Mouse (Mus musculus): ENCODE results near the gene Hdac7. TPM values are rescaled to one million over a fixed set of nuclear protein-coding genes. Genes with fewer than 3 reads are reported as not detected.
A peak's percentile ranks its signal among the peaks of the same experiment; 100 is the strongest.

Gene Hdac7
- polyA plus RNA-seq, 1 experiment from 2014 or later = 33.0 TPM

DNA sequence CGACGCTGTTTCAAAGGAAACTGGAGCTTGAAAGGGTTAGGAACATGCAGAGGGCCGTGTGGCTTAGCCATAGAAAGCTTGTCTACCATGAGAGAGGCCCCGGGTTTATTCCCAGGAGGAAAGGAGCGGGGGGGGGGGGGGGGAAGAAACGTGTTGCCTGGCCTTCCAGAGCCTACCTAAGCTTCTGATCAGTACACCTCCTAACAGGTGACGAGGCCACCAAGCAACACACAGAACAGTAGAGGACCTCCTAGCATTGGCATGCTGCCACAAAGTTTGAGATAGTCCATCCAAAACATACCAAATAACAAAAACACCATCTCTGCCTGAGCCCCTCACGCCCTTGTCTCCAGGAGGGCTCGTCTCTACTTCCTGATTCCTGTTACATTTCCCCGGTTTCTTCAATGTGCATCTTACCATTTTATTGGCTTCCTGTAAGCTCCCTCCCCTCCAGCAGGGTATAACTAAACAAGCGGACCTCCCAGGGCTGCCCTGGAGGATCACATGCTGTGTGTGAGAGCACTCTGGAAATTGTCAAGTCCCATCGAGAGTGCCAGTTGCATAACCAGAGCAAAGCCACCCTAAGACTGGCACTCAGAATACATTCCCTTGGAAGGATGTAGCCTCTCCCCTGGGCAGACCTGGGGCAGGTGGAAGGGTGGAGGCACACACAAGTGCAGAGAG lies 21.6 kb downstream of the Hdac7 start:
- H3K36me3 ChIP-seq (ENCODE audit: control insufficient read depth, insufficient read depth, low read length) = no peaks in the 10 kb centered on the region
- no peaks in the 10 kb centered on the region for H3K9me3 ChIP-seq (ENCODE audit: control insufficient read depth, low read depth, low read length)
- no peak overlapping the region for H3K4me3 ChIP-seq (ENCODE audit: low read depth, low read length)
- no peak overlapping the region for H3K4me2 ChIP-seq (replicated peaks; ENCODE audit: low read depth, low read length)
- H3K27me3 ChIP-seq (ENCODE audit: control insufficient read depth, insufficient read depth, low read length) = no peaks in the 10 kb centered on the region
- H3K9ac ChIP-seq (replicated peaks; ENCODE audit: low read depth, low read length) = no peak overlapping the region
- H3K27ac ChIP-seq (ENCODE audit: low read length) = no peak overlapping the region
- ATAC-seq (ENCODE audit: insufficient number of reproducible peaks, insufficient read depth, low FRiP score, low read depth) = no peak
- 40% methylated on average over 11 of the region's 12 CpGs for WGBS
- H3K4me1 ChIP-seq (ENCODE audit: control insufficient read depth, insufficient read depth, low read length) = peaks cover 55% of the 10 kb centered on the region

GRCm38 (mm10) chr15:97821983-97822363 lies 22.3 kb downstream of the Hdac7 start:
- H3K27ac ChIP-seq (ENCODE audit: low read length) = peak overlapping the region; percentile 61; the same call in 1 of the 2 replicates
- H3K9me3 ChIP-seq (ENCODE audit: control insufficient read depth, low read depth, low read length) = no peaks in the 10 kb centered on the region
- 57% methylated on average over 6 of the region's 6 CpGs for WGBS
- H3K4me3 ChIP-seq (ENCODE audit: low read depth, low read length) = no peak overlapping the region
- H3K9ac ChIP-seq (replicated peaks; ENCODE audit: low read depth, low read length) = no peak overlapping the region
- no peak overlapping the region for H3K4me2 ChIP-seq (replicated peaks; ENCODE audit: low read depth, low read length)
- no peaks in the 10 kb centered on the region for H3K36me3 ChIP-seq (ENCODE audit: control insufficient read depth, insufficient read depth, low read length)
- no peaks in the 10 kb centered on the region for H3K27me3 ChIP-seq (ENCODE audit: control insufficient read depth, insufficient read depth, low read length)
- peaks cover 52% of the 10 kb centered on the region for H3K4me1 ChIP-seq (ENCODE audit: control insufficient read depth, insufficient read depth, low read length)
- ATAC-seq (ENCODE audit: insufficient number of reproducible peaks, insufficient read depth, low FRiP score, low read depth) = no peak

GRCm38 (mm10) chr15:97821321-97821982 lies 22.9 kb downstream of the Hdac7 start:
- ATAC-seq (ENCODE audit: insufficient number of reproducible peaks, insufficient read depth, low FRiP score, low read depth) = no peak
- no peak overlapping the region for H3K4me3 ChIP-seq (ENCODE audit: low read depth, low read length)
- no peaks in the 10 kb centered on the region for H3K27me3 ChIP-seq (ENCODE audit: control insufficient read depth, insufficient read depth, low read length)
- no peaks in the 10 kb centered on the region for H3K36me3 ChIP-seq (ENCODE audit: control insufficient read depth, insufficient read depth, low read length)
- peak overlapping the region; percentile 61; the same call in 1 of the 2 replicates for H3K27ac ChIP-seq (ENCODE audit: low read length)
- no peak overlapping the region for H3K4me2 ChIP-seq (replicated peaks; ENCODE audit: low read depth, low read length)
- peaks cover 51% of the 10 kb centered on the region for H3K4me1 ChIP-seq (ENCODE audit: control insufficient read depth, insufficient read depth, low read length)
- whole genome bisulfite sequencing = 26% methylated on average over 10 of the region's 10 CpGs
- no peak overlapping the region for H3K9ac ChIP-seq (replicated peaks; ENCODE audit: low read depth, low read length)
- no peaks in the 10 kb centered on the region for H3K9me3 ChIP-seq (ENCODE audit: control insufficient read depth, low read depth, low read length)

DNA sequence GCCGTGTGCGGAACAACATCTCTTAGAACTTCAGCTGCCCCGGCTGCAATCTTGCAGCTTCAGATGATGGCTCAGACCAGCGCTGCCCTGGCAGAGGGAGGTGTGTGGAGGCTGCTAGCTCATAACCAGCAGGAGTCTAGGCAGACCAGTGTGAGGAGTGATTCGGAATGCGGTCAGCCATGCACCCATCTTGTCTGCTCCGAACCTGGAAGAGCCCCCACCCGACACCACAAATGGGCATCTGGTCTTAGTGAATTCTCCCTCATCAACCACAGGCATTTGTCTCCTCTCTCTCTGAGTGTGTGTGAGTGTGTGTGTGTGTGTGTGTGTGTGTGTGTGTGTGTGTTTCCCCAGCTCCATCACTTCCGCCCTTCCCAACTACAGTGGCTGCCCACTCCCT lies 24.4 kb downstream of the Hdac7 start:
- H3K4me3 ChIP-seq (ENCODE audit: low read depth, low read length) = no peak overlapping the region
- H3K9ac ChIP-seq (replicated peaks; ENCODE audit: low read depth, low read length) = no peak overlapping the region
- 86% methylated on average over 9 of the region's 9 CpGs for WGBS
- no peaks in the 10 kb centered on the region for H3K9me3 ChIP-seq (ENCODE audit: control insufficient read depth, low read depth, low read length)
- no peak overlapping the region for H3K27ac ChIP-seq (ENCODE audit: low read length)
- H3K36me3 ChIP-seq (ENCODE audit: control insufficient read depth, insufficient read depth, low read length) = no peaks in the 10 kb centered on the region
- H3K4me1 ChIP-seq (ENCODE audit: control insufficient read depth, insufficient read depth, low read length) = peaks cover 36% of the 10 kb centered on the region
- ATAC-seq (ENCODE audit: insufficient number of reproducible peaks, insufficient read depth, low FRiP score, low read depth) = no peak
- H3K27me3 ChIP-seq (ENCODE audit: control insufficient read depth, insufficient read depth, low read length) = no peaks in the 10 kb centered on the region
- H3K4me2 ChIP-seq (replicated peaks; ENCODE audit: low read depth, low read length) = no peak overlapping the region

- Histone ChIP-seq H3K27ac (ENCODE audit: low read length) (no peak overlapping the region), H3K4me3 (ENCODE audit: low read depth, low read length) (no peak overlapping the region), H3K9ac (replicated peaks; ENCODE audit: low read depth, low read length) (no peak overlapping the region), H3K27me3 (ENCODE audit: control insufficient read depth, insufficient read depth, low read length) (no peaks in the 10 kb centered on the region), H3K36me3 (ENCODE audit: control insufficient read depth, insufficient read depth, low read length) (peaks cover under 1% of the 10 kb centered on the region; the same call in 1 of the 2 replicates), H3K4me2 (replicated peaks; ENCODE audit: low read depth, low read length) (no peak overlapping the region), H3K9me3 (ENCODE audit: control insufficient read depth, low read depth, low read length) (no peaks in the 10 kb centered on the region), H3K4me1 (ENCODE audit: control insufficient read depth, insufficient read depth, low read length) (peaks cover 27% of the 10 kb centered on the region)
- ATAC-seq (ENCODE audit: insufficient number of reproducible peaks, insufficient read depth, low FRiP score, low read depth) = no peak
- WGBS = 94% methylated on average over 17 of the region's 17 CpGs
These were observed 27.9 kb downstream of the Hdac7 start for GRCm38 (mm10) chr15:97816199-97816994.

DNA sequence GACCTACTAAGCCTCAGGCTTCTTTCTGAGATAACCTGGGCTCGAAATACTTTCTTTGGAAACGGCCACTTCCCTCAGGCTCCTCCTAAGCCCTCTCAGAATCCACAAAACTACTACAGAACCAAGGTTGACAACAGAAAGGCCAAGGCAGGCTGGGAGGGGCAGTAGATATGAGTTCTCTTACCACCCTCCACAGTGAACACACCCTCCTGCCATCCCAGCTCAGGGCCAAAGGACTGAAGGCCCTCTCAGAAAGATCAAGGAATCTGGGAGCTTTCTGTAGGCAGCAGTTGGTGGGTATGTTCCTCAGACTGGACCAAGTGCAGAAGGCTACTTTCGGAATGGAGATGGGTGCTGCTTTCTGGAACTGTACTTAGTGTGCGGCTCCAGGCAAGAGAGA lies 29.0 kb downstream of the Hdac7 start:
- Histone ChIP-seq H3K27me3 (ENCODE audit: control insufficient read depth, insufficient read depth, low read length) (no peaks in the 10 kb centered on the region), H3K9ac (replicated peaks; ENCODE audit: low read depth, low read length) (no peak overlapping the region), H3K4me3 (ENCODE audit: low read depth, low read length) (no peak overlapping the region), H3K36me3 (ENCODE audit: control insufficient read depth, insufficient read depth, low read length) (peaks cover 6% of the 10 kb centered on the region; the same call in 1 of the 2 replicates), H3K27ac (ENCODE audit: low read length) (no peak overlapping the region), H3K9me3 (ENCODE audit: control insufficient read depth, low read depth, low read length) (no peaks in the 10 kb centered on the region), H3K4me1 (ENCODE audit: control insufficient read depth, insufficient read depth, low read length) (peaks cover 22% of the 10 kb centered on the region), H3K4me2 (replicated peaks; ENCODE audit: low read depth, low read length) (no peak overlapping the region)
- 83% methylated on average over 4 of the region's 4 CpGs for WGBS
- no peak for ATAC-seq (ENCODE audit: insufficient number of reproducible peaks, insufficient read depth, low FRiP score, low read depth)

- H3K27me3 ChIP-seq (ENCODE audit: control insufficient read depth, insufficient read depth, low read length) = no peaks in the 10 kb centered on the region
- no peak overlapping the region for H3K9ac ChIP-seq (replicated peaks; ENCODE audit: low read depth, low read length)
- peaks cover 10% of the 10 kb centered on the region for H3K36me3 ChIP-seq (ENCODE audit: control insufficient read depth, insufficient read depth, low read length)
- WGBS = 48% methylated on average over 5 of the region's 5 CpGs
- no peak overlapping the region for H3K4me3 ChIP-seq (ENCODE audit: low read depth, low read length)
- no peaks in the 10 kb centered on the region for H3K9me3 ChIP-seq (ENCODE audit: control insufficient read depth, low read depth, low read length)
- ATAC-seq (ENCODE audit: insufficient number of reproducible peaks, insufficient read depth, low FRiP score, low read depth) = no peak
- no peak overlapping the region for H3K4me2 ChIP-seq (replicated peaks; ENCODE audit: low read depth, low read length)
- peaks cover 22% of the 10 kb centered on the region for H3K4me1 ChIP-seq (ENCODE audit: control insufficient read depth, insufficient read depth, low read length)
- no peak overlapping the region for H3K27ac ChIP-seq (ENCODE audit: low read length)
These were observed 29.6 kb downstream of the Hdac7 start for GRCm38 (mm10) chr15:97814703-97815102.

DNA sequence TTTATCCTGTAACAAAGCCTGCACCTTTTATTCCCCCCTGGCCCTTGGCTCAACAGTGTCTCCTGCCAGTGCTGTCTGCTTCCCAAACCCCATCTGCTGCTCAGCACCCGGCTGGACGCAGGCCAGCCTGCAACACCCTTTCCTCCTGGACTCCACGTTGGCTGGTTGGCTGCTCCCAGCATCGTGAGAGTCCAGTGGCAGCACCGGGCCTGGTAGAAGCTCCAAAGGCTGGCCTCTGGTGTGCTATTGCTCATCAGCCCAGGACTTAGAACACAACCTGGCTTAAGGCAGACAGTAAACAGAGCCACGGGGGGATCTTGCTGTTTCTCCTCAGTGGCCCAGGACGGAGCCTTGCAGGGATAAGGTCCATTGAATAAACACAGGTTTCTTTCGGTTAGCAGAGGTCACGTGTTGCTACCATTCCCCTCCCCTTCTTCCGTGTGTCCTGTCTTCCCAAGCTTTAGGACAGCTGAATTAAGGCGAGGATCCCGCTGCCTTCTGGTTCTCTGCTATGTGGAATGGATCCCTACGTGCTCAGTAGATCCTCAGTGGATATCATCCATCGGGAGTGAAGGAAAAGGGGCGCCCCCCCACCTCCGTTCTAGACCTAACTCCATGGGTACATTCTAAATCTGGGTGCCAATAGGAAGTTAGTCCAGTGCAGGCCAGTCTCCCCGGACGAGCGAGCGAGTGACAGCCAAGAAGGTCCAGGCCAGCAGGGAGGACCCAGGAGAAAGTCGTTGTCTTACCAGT lies 30.7 kb downstream of the Hdac7 start:
- no peak overlapping the region for H3K4me3 ChIP-seq (ENCODE audit: low read depth, low read length)
- ATAC-seq (ENCODE audit: insufficient number of reproducible peaks, insufficient read depth, low FRiP score, low read depth) = no peak
- no peaks in the 10 kb centered on the region for H3K27me3 ChIP-seq (ENCODE audit: control insufficient read depth, insufficient read depth, low read length)
- 40% methylated on average over 21 of the region's 21 CpGs for WGBS
- no peaks in the 10 kb centered on the region for H3K9me3 ChIP-seq (ENCODE audit: control insufficient read depth, low read depth, low read length)
- peak overlapping the region; percentile 45; the same call in 1 of the 2 replicates for H3K27ac ChIP-seq (ENCODE audit: low read length)
- peaks cover 19% of the 10 kb centered on the region for H3K36me3 ChIP-seq (ENCODE audit: control insufficient read depth, insufficient read depth, low read length)
- no peak overlapping the region for H3K9ac ChIP-seq (replicated peaks; ENCODE audit: low read depth, low read length)
- H3K4me1 ChIP-seq (ENCODE audit: control insufficient read depth, insufficient read depth, low read length) = peaks cover 22% of the 10 kb centered on the region
- H3K4me2 ChIP-seq (replicated peaks; ENCODE audit: low read depth, low read length) = 0 out of 2 replicates have a peak overlapping the region, but pooled peaks have one; percentile 10

Measured in stomach, embryonic 14.5 days (tissue).